Mouse (Mus musculus) heart, postnatal 0 days (tissue): ENCODE data around the gene Egln1. TPM values are rescaled to one million over a fixed set of nuclear protein-coding genes. Genes with fewer than 3 reads are reported as not detected.

Experiments used
- ATAC-seq: fragments of 200-750 bp; cut with Nextera tagmentation; 2 replicates; pipeline ENCODE4 v1.8.0; 2017; ENCODE audit warnings: low read depth, moderate number of reproducible peaks, moderate library complexity; ENCODE audit not compliant: insufficient read depth
- DNase-seq: peaks from one replicate; pipeline ENCODE4 v3.0.0-alpha.2; 2016; ENCODE audit warnings: low spot score
- H3K27ac ChIP-seq: fragments of 300-500 bp; sonication (generic); 2 replicates; pipeline ENCODE4 v1.5.1; 2014; ENCODE audit warnings: low read depth, mild to moderate bottlenecking
- H3K27me3 ChIP-seq: fragments of 300-500 bp; sonication (generic); 2 replicates; pipeline ENCODE4 v1.6.1; 2014; ENCODE audit warnings: low read length, mixed read lengths; ENCODE audit not compliant: control insufficient read depth, insufficient read depth
- H3K36me3 ChIP-seq: fragments of 300-500 bp; sonication (generic); replicated peaks from 2 replicates; pipeline ENCODE4 v1.6.1; 2014; ENCODE audit warnings: low read length, mixed read lengths; ENCODE audit not compliant: control insufficient read depth, insufficient read depth
- H3K4me1 ChIP-seq: fragments of 300-500 bp; sonication (generic); 2 replicates; pipeline ENCODE4 v1.6.1; 2014; ENCODE audit warnings: antibody characterized with exemption; ENCODE audit not compliant: control insufficient read depth, insufficient read depth
- H3K4me2 ChIP-seq: fragments of 300-500 bp; sonication (generic); 2 replicates; pipeline ENCODE4 v1.6.1; 2014; ENCODE audit warnings: low read depth, mild to moderate bottlenecking, low read length, moderate library complexity
- H3K4me3 ChIP-seq: fragments of 300-500 bp; sonication (generic); 2 replicates; pipeline ENCODE4 v1.5.1; 2014; ENCODE audit warnings: low read depth, low read length
- H3K9ac ChIP-seq: fragments of 300-500 bp; sonication (generic); replicated peaks from 2 replicates; pipeline ENCODE4 v1.6.1; 2014; ENCODE audit warnings: low read depth, low read length, mixed read lengths
- H3K9me3 ChIP-seq: fragments of 300-500 bp; sonication (generic); replicated peaks from 2 replicates; pipeline ENCODE4 v1.6.1; 2016; ENCODE audit warnings: low read length; ENCODE audit not compliant: control insufficient read depth
- CTCF ChIP-seq: IDR thresholded peaks from 2 replicates; pipeline ENCODE4 v1.5.1; 2016; ENCODE audit warnings: antibody characterized with exemption, control low read depth, low read depth
- EP300 ChIP-seq: IDR thresholded peaks from 2 replicates; pipeline ENCODE4 v1.6.1; 2016; ENCODE audit warnings: antibody characterized with exemption, low read depth
- WGBS: fragments of 180-500 bp; shearing (Covaris S2); extraction: QIAGEN DNeasy Blood & Tissue Kit; methylation state at CpG from one replicate; pipeline ENCODE4 v1.1.7; 2014; 5-methylcytosine and 5-hydroxymethylcytosine counted together
- polyA plus RNA-seq: library from polyadenylated mRNA; unstranded; fragments of >200 nt; fragmentation: Nextera tagmentation; extraction: Ambion mirVana; gene quantifications from 2 replicates; pipeline ENCODE4 v1.2.1, GENCODE M21; 2015
- total RNA-seq: library from RNA; depleted of rRNA; stranded (reverse); fragments of >200 nt; gene quantifications from 2 replicates; pipeline ENCODE4 v1.2.3, GENCODE M21; 2014; ENCODE audit warnings: low replicate concordance

The Egln1 gene
- total and polyA plus RNA-seq, 2 experiments from 2014 or later = 17.7 to 79.6 TPM

DNA sequence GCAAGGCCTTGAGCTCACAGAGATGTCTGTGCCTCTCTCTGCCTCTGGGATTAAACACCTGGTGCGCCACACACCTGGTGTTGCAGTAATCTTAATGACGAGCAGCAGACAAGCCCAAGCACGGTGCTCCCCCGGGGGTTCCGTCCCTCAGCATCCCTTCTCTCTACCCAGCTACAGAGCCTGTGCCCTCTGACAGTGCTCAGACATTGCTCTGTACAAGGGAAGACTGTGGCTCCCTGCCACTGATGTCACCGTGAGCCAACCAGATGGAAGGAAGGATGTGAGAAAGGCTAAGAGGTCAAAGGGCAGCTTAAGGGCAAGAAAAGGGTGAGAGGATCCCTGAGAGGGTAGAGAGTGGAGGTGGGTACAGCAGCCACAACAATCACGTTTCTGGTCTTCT, 4.7 kb downstream of the Egln1 start:
- WGBS = 62% methylated on average over 7 of the region's 7 CpGs
- H3K9me3 ChIP-seq = no peaks in the 10 kb centered on the region
- no peaks in the 10 kb centered on the region for H3K27me3 ChIP-seq
- peak overlapping the region; percentile 83; the same call in 1 of the 2 replicates for H3K4me2 ChIP-seq
- DNase-seq = no peak
- H3K9ac ChIP-seq = no peak overlapping the region
- peaks cover 12% of the 10 kb centered on the region for H3K36me3 ChIP-seq
- TF ChIP-seq EP300 = no peak
- no peak overlapping the region for H3K27ac ChIP-seq
- ATAC-seq = no peak
- peaks cover 28% of the 10 kb centered on the region for H3K4me1 ChIP-seq
- no peak overlapping the region for H3K4me3 ChIP-seq

DNA sequence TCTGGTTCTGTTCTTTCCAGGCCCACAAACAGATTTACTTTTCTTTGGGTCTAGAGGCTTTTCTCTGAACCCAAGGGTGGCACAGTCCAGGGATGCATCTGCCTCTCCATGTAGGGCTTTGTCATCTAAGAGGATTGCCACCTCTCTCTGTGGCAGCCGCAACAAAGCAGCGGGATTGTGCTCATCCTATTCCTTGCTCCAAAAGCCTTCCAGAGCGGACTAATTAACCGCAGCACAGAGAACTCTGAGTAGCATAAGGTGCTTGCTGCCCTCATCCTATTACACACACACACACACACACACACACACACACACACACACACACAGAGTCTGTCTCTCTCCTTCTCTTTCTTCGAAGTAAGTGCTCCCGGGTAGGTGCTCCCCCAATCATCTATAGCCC, 5.3 kb downstream of the Egln1 start:
- H3K27me3 ChIP-seq = no peaks in the 10 kb centered on the region
- 86% methylated on average over 6 of the region's 6 CpGs for WGBS
- peaks cover 17% of the 10 kb centered on the region for H3K36me3 ChIP-seq
- H3K4me1 ChIP-seq = peaks cover 28% of the 10 kb centered on the region
- no peak for TF ChIP-seq EP300
- no peak for TF ChIP-seq CTCF
- ATAC-seq (no peak), DNase-seq (no peak)
- H3K27ac ChIP-seq = no peak overlapping the region
- H3K9me3 ChIP-seq = no peaks in the 10 kb centered on the region
- H3K9ac ChIP-seq = no peak overlapping the region
- H3K4me2 ChIP-seq = no peak overlapping the region
- no peak overlapping the region for H3K4me3 ChIP-seq

DNA sequence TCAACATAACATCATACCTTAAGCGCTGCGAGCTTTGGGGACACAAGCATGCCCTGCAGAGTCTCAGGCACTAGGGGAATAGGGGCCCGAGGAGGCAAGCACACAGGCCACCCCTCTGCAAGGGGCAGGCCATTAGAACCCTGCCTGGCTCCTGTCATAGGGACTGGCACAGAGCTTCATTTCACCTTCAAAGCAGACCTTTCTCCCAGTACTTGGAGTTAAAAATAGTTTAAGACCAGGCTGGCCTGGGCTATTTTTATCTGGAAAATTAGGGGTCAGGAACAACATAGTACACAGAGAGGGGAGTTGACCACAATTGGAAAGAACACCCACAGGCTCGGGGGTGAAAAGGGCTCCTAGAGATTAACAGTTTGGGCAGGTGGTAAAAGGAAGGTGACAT, 11.8 kb downstream of the Egln1 start:
- Histone ChIP-seq H3K4me1 (peaks cover 27% of the 10 kb centered on the region), H3K36me3 (peaks cover 28% of the 10 kb centered on the region), H3K4me2 (no peak overlapping the region), H3K27ac (peak overlapping the region; percentile 95), H3K9ac (no peak overlapping the region), H3K27me3 (no peaks in the 10 kb centered on the region), H3K4me3 (no peak overlapping the region), H3K9me3 (no peaks in the 10 kb centered on the region)
- ATAC-seq = peak; percentile 72
- WGBS = 51% methylated on average over 4 of the region's 4 CpGs
- DNase-seq = no peak
- TF ChIP-seq EP300 (no peak), CTCF (no peak)

DNA sequence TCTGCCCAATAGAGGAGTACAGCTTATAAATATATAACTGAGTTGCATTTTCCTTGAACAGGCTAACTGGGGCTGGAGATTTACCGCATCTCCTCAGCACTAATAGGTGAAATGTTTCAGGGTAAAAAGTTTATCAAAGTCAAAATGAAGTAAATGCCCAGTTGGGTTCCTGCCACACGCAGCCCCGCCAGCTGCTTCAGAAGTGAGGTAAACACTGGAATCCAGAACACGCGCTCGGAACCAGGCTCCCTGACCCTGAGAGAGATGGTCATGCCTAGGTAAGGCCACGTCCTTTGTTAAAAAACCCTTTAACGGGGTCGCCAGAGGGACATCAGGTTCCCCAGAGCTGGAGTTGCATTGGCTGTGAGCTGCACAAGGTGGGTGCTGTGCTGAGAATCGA, 12.4 kb downstream of the Egln1 start:
- Histone ChIP-seq H3K4me3 (no peak overlapping the region), H3K36me3 (peaks cover 25% of the 10 kb centered on the region), H3K27ac (peak overlapping the region; percentile 95), H3K27me3 (no peaks in the 10 kb centered on the region), H3K9me3 (no peaks in the 10 kb centered on the region), H3K4me1 (peaks cover 25% of the 10 kb centered on the region), H3K9ac (no peak overlapping the region), H3K4me2 (no peak overlapping the region)
- no peak for TF ChIP-seq CTCF
- no peak for TF ChIP-seq EP300
- 93% methylated on average over 10 of the region's 10 CpGs for WGBS
- DNase-seq (no peak), ATAC-seq (no peak)

GRCm38 (mm10) chr8:124935116-124935515, 14.0 kb downstream of the Egln1 start:
- no peak overlapping the region for H3K9ac ChIP-seq
- DNase-seq (no peak), ATAC-seq (no peak)
- H3K4me1 ChIP-seq = peaks cover 27% of the 10 kb centered on the region
- H3K9me3 ChIP-seq = no peaks in the 10 kb centered on the region
- no peak overlapping the region for H3K4me3 ChIP-seq
- peak overlapping the region; percentile 55 for H3K27ac ChIP-seq
- H3K36me3 ChIP-seq = 0 out of 2 replicates have a peak, but pooled peaks cover 16% of the 10 kb centered on the region
- 61% methylated on average over 5 of the region's 5 CpGs for WGBS
- no peaks in the 10 kb centered on the region for H3K27me3 ChIP-seq
- H3K4me2 ChIP-seq = no peak overlapping the region
- TF ChIP-seq CTCF (no peak), EP300 (no peak)

DNA sequence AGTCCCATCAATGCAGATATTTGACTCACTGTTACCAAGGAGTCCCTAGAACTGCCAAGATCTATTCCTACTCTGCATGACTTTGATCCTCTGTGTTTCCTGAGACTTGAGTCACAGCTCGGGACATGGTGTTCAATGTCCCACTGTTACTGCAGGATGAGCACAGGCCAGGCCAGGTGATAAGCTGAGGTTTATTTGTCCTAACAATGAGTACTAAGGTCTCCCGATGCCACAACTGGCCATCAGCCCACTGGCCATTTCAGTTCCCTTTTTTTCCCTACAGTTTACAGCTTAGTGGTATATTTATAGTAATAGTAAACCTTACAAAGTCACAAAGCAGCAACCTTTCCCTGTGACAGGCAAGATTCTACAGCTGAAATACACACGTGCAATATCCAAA, 16.7 kb downstream of the Egln1 start:
- H3K27me3 ChIP-seq = no peaks in the 10 kb centered on the region
- peak overlapping the region; percentile 56 for H3K27ac ChIP-seq
- no peak overlapping the region for H3K9ac ChIP-seq
- no peak overlapping the region for H3K4me2 ChIP-seq
- H3K4me3 ChIP-seq = no peak overlapping the region
- no peaks in the 10 kb centered on the region for H3K9me3 ChIP-seq
- ATAC-seq (no peak), DNase-seq (no peak)
- WGBS = 34% methylated on average over 3 of the region's 3 CpGs
- H3K36me3 ChIP-seq = 0 out of 2 replicates have a peak, but pooled peaks cover 3% of the 10 kb centered on the region
- H3K4me1 ChIP-seq = peaks cover 48% of the 10 kb centered on the region
- TF ChIP-seq CTCF (no peak), EP300 (no peak)
